Mouse (Mus musculus) lung, postnatal 0 days (tissue): ENCODE results near the gene Glis1. TPM values are rescaled to one million over a fixed set of nuclear protein-coding genes. Genes with fewer than 3 reads are reported as not detected.

ENCODE experiments used
- ATAC-seq: fragments of 200-750 bp; cut with Nextera tagmentation; 2 replicates; pipeline ENCODE4 v1.8.0; 2017; ENCODE audit warnings: moderate library complexity
- DNase-seq: peaks from one replicate; pipeline ENCODE4 v3.0.0-alpha.2; 2016; ENCODE audit warnings: low spot score
- H3K27ac ChIP-seq: fragments of 300-500 bp; sonication (generic); 2 replicates; pipeline ENCODE4 v1.5.1; 2014; ENCODE audit warnings: antibody characterized with exemption, mild to moderate bottlenecking, low read length, mixed read lengths
- H3K27me3 ChIP-seq: fragments of 300-500 bp; sonication (generic); replicated peaks from 2 replicates; pipeline ENCODE4 v1.6.1; 2014; ENCODE audit warnings: low read length, mixed read lengths; ENCODE audit not compliant: insufficient read depth
- H3K36me3 ChIP-seq: fragments of 300-500 bp; sonication (generic); 2 replicates; pipeline ENCODE4 v1.6.1; 2014; ENCODE audit warnings: low read length, mixed read lengths; ENCODE audit not compliant: insufficient read depth
- H3K4me1 ChIP-seq: fragments of 300-500 bp; sonication (generic); 2 replicates; pipeline ENCODE4 v1.6.1; 2014; ENCODE audit warnings: antibody characterized with exemption, low read depth, low read length, mixed read lengths; ENCODE audit not compliant: insufficient read depth
- H3K4me2 ChIP-seq: fragments of 300-500 bp; sonication (generic); replicated peaks from 2 replicates; pipeline ENCODE4 v1.6.1; 2014; ENCODE audit warnings: low read depth, mild to moderate bottlenecking, low read length, moderate library complexity, mixed read lengths
- H3K4me3 ChIP-seq: fragments of 300-500 bp; sonication (generic); 2 replicates; pipeline ENCODE4 v1.5.1; 2014; ENCODE audit warnings: low read depth, low read length
- H3K9ac ChIP-seq: fragments of 300-500 bp; sonication (generic); replicated peaks from 2 replicates; pipeline ENCODE4 v1.6.1; 2014; ENCODE audit warnings: low read depth, mild to moderate bottlenecking
- H3K9me3 ChIP-seq: fragments of 300-500 bp; sonication (generic); 2 replicates; pipeline ENCODE4 v1.6.1; 2016; ENCODE audit warnings: low read length, mixed read lengths
- CTCF ChIP-seq: IDR thresholded peaks from 2 replicates; pipeline ENCODE4 v1.5.1; 2016; ENCODE audit warnings: antibody characterized with exemption, mild to moderate bottlenecking
- EP300 ChIP-seq: IDR thresholded peaks from 2 replicates; pipeline ENCODE4 v1.6.1; 2016; ENCODE audit warnings: antibody characterized with exemption, mild to moderate bottlenecking, control low read depth
- WGBS: fragments of 180-500 bp; shearing (Covaris S2); extraction: QIAGEN DNeasy Blood & Tissue Kit; methylation state at CpG from one replicate; pipeline ENCODE4 v1.1.7; 2014; 5-methylcytosine and 5-hydroxymethylcytosine counted together
- polyA plus RNA-seq: library from polyadenylated mRNA; unstranded; fragments of >200 nt; fragmentation: Nextera tagmentation; extraction: Ambion mirVana; gene quantifications from 2 replicates; pipeline ENCODE4 v1.2.1, GENCODE M21; 2015

Glis1 gene
- polyA plus RNA-seq, 1 experiment from 2014 or later, result 0.76 TPM

- no peak for ATAC-seq
- Histone ChIP-seq H3K4me3 (no peak overlapping the region), H3K27me3 (no peaks in the 10 kb centered on the region), H3K36me3 (no peaks in the 10 kb centered on the region), H3K9me3 (no peaks in the 10 kb centered on the region), H3K27ac (no peak overlapping the region), H3K4me2 (no peak overlapping the region), H3K9ac (no peak overlapping the region), H3K4me1 (no peaks in the 10 kb centered on the region)
- 61% methylated on average over 4 of the region's 4 CpGs for WGBS
- no peak for TF ChIP-seq CTCF
- TF ChIP-seq EP300, result no peak
- DNase-seq, result no peak
Observed at GRCm38 (mm10) chr4:107420202-107420601, 14.2 kb upstream of the Glis1 start.

GRCm38 (mm10) chr4:107421711-107422110, 12.7 kb upstream of the Glis1 start:
- H3K27me3 ChIP-seq, result no peaks in the 10 kb centered on the region
- H3K4me2 ChIP-seq, result no peak overlapping the region; the same call in 1 of the 2 replicates
- H3K36me3 ChIP-seq, result no peaks in the 10 kb centered on the region
- DNase-seq (no peak), ATAC-seq (no peak)
- H3K27ac ChIP-seq, result no peak overlapping the region
- no peaks in the 10 kb centered on the region for H3K9me3 ChIP-seq
- WGBS, result 6% methylated on average over 14 of the region's 14 CpGs
- TF ChIP-seq CTCF (no peak), EP300 (no peak)
- H3K9ac ChIP-seq, result no peak overlapping the region
- H3K4me1 ChIP-seq, result no peaks in the 10 kb centered on the region
- no peak overlapping the region for H3K4me3 ChIP-seq

DNA sequence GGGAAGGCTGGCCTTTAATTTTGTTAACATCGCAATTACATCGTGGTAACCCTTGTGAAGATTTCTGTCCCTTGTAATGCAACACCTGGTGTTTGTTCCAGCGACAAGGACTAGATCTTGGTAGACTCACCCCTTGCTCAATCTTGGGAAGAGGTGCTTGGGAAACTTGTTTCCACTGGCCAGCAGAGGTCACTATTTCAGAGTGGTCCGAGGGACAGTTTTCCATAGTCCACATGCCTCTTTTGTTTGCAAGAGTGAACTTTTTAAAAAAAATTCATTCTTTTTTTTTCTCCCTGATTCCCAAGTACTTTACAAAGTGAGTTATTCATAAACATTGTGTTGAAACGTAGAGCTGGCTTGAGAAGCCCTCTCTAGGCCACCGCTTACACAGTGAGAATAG, 12.2 kb upstream of the Glis1 start:
- Histone ChIP-seq H3K36me3 (no peaks in the 10 kb centered on the region), H3K9ac (no peak overlapping the region), H3K27me3 (no peaks in the 10 kb centered on the region), H3K4me3 (no peak overlapping the region), H3K27ac (no peak overlapping the region), H3K4me1 (no peaks in the 10 kb centered on the region), H3K9me3 (no peaks in the 10 kb centered on the region), H3K4me2 (no peak overlapping the region)
- TF ChIP-seq EP300, result no peak
- TF ChIP-seq CTCF, result peak; percentile 79
- peak; percentile 71 for ATAC-seq
- 14% methylated on average over 6 of the region's 6 CpGs for WGBS
- DNase-seq, result peak; percentile 84

- Histone ChIP-seq H3K9ac (no peak overlapping the region), H3K27ac (no peak overlapping the region), H3K9me3 (no peaks in the 10 kb centered on the region), H3K4me2 (no peak overlapping the region), H3K27me3 (no peaks in the 10 kb centered on the region), H3K4me1 (no peaks in the 10 kb centered on the region), H3K4me3 (no peak overlapping the region), H3K36me3 (no peaks in the 10 kb centered on the region)
- no peak for ATAC-seq
- TF ChIP-seq CTCF (no peak), EP300 (no peak)
- WGBS, result 93% methylated on average over 12 of the region's 12 CpGs
- DNase-seq, result no peak
Observed at GRCm38 (mm10) chr4:107425616-107426015, 8.8 kb upstream of the Glis1 start.

GRCm38 (mm10) chr4:107426631-107427030, 7.8 kb upstream of the Glis1 start:
- Histone ChIP-seq H3K4me1 (no peaks in the 10 kb centered on the region), H3K9me3 (no peaks in the 10 kb centered on the region), H3K4me2 (no peak overlapping the region), H3K36me3 (no peaks in the 10 kb centered on the region), H3K9ac (no peak overlapping the region), H3K27me3 (no peaks in the 10 kb centered on the region), H3K27ac (no peak overlapping the region), H3K4me3 (no peak overlapping the region)
- no peak for TF ChIP-seq EP300
- TF ChIP-seq CTCF, result no peak
- 71% methylated on average over 9 of the region's 9 CpGs for WGBS
- no peak for ATAC-seq
- DNase-seq, result no peak

DNA sequence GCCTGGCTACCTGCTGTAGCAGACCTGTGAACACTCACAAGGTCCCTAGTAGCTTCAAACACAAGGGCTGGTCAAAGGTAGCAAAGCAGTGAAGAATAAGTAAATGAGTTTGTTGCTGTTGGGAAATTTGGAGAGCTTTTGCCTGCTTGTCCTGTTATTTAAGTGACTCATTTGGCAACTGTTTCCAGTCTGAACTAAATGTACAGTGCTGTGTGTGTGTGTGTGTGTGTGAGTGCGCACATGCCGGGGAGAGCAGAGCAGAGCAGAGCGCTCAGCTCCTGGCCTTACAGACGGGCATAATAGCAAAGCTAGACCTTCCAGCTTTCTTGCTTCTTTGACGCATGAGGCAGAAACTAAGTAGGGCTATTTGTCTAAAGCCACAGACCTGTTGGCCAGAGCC, 1.7 kb upstream of the Glis1 start:
- no peak overlapping the region for H3K4me3 ChIP-seq
- WGBS, result 66% methylated on average over 5 of the region's 5 CpGs
- ATAC-seq (no peak), DNase-seq (peak; percentile 79)
- no peaks in the 10 kb centered on the region for H3K36me3 ChIP-seq
- H3K4me2 ChIP-seq, result no peak overlapping the region
- no peak overlapping the region for H3K9ac ChIP-seq
- H3K27ac ChIP-seq, result no peak overlapping the region
- TF ChIP-seq EP300 (peak; percentile 53; the same call in 1 of the 2 replicates), CTCF (no peak)
- H3K27me3 ChIP-seq, result peaks cover 30% of the 10 kb centered on the region
- H3K9me3 ChIP-seq, result no peaks in the 10 kb centered on the region
- no peaks in the 10 kb centered on the region for H3K4me1 ChIP-seq

GRCm38 (mm10) chr4:107433998-107434355, 414 bp upstream of the Glis1 start:
- ATAC-seq (no peak), DNase-seq (no peak)
- 7% methylated on average over 15 of the region's 15 CpGs for WGBS
- Histone ChIP-seq H3K27ac (no peak overlapping the region), H3K9me3 (no peaks in the 10 kb centered on the region), H3K36me3 (no peaks in the 10 kb centered on the region), H3K4me3 (peak overlapping the region; percentile 57), H3K4me2 (peak overlapping the region; percentile 94), H3K4me1 (no peaks in the 10 kb centered on the region), H3K9ac (no peak overlapping the region), H3K27me3 (peaks cover 30% of the 10 kb centered on the region)
- TF ChIP-seq EP300, result no peak
- no peak for TF ChIP-seq CTCF
